Mouse (Mus musculus): ENCODE results near the gene Spns3. TPM values are rescaled to one million over a fixed set of nuclear protein-coding genes. Genes with fewer than 3 reads are reported as not detected.

Spns3 gene
- under 1 TPM in 3 of 4 experiments, not detected in 1; 0.29 to 0.38 (median 0.31) TPM for total RNA-seq (2022)

DNA sequence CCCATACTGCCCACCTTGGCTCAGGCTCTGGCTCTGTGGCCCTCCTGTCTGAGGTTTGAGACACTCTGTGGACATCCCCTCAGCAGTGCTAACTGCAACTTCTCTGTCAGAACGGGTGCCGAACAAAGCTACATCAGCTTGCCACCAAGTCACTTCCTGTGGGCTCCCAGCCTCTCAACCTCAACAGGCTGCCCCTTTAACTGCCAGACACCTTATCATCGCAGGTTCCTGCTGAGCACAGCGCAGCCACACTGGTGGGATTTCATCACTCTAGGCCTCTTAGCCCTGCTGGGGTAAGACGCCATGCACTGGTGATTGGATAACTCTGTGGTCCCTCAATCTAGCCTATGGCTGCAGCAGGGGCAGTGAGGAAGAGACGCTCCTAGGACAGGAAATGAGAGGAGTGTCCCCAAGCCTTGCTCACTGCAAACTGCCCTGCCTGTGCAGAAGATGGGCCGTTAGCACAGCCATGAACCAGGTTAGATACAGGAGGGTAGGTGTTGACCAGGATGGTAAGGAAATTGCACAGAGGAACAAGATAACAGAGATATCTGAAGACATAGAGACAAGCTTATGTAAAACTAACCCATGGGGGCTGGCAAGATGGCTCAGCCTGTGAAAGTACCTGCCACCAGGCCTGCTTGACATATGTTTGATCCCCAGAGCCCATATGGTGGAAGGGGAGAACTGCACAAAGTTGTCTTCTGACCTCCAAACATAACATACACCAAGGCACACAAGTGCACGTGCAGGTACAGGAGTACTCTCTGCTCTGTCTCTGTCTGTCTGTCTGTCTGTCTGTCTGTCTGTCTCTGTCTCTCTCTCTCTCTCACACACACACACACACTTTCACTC lies at the start of gene Spns3:
TSS of gene Spns3 (minus strand) at position 373 of the 855 bp plus-strand sequence.
- no peak for DNase-seq (ENCODE audit: low spot score in 2 of 2)

DNA sequence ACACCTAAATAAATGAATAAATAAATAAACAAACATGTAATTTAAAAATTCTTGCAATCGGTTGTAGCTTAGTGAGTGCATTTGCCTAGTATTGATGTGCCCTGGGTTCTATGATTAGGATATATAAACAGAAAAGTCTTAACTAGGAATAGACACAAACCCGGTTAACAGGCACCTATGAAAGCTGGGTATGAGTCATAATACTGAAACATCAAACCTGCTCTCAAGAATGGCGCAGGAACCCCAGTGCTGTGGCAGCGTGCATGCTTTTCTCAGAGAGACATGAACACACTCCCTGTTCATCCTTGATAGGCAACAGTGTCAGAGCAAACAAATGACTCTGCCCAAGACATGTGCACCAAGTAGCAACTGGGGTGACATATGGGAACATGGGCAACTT lies 47.5 kb upstream of the Spns3 start:
- no peak for DNase-seq (ENCODE audit: low spot score in 2 of 2)

DNA sequence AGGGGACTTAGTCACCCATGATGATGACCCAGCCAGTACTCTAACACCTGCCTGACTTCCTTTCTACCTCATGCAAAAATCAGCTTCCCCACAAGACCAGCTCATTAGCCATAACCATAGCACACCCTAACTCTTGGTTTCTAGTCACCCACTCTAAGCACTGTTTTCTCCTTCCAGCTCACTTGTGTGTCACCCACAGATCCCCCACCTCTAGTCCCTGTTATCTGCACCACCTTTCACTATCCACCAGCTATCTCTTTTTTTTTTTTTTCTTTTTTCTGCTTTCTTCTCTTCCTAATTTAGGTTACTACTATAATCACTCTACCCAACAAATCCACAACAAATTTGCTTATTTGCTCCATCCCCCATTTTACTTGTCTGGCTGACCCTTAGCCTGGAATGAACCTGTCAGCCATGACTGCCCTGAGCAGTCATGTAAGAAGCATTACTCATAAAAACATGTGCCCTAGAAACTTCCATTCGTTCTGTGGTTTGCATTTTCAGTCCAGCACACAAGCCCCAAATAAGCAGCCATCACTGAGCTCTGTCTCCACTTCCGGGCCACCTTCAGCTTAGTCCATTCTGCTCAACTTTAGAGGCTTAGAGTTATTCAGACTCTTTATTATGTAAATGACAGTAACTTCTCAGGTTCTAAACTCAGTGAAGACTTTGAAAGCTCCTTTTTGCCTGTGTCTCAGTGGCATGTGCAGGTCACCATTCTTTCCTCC lies 44.9 kb upstream of the Spns3 start:
- DNase-seq (ENCODE audit: low spot score in 2 of 2) = no peak

DNA sequence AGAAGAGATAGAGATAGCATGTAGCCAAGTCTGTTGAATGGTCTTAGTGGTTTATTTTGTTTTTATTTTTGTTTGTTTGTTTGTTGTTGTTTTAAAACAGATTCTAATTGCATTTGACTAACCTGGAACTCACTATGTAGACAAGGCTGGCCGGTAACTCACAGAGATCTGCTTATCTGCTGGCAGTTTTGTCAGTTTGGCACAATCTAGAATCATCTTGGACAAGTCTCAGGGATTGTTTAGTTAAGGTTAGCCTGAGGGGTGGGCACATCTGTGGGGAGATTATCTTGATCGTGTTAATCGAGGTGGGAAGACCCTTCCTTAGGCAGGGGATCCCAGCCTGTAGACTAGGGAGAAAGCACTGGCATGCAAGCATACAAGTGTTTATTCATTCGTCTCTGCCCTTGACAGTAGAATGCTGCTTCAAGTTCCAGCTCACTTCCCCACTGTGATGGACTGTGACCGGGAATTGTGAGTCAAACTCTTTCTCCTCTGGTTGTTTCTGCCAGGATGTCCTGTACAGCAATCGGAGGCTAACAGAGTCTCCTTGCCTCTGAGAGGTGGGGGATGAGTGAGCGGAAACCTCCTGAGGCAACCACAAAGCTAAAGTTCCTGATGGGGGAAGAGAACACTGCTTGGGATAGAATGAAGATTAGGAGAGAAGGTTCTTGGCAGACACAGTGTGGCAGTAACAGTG lies 37.4 kb upstream of the Spns3 start:
- DNase-seq (ENCODE audit: low spot score in 2 of 2) = no peak

DNA sequence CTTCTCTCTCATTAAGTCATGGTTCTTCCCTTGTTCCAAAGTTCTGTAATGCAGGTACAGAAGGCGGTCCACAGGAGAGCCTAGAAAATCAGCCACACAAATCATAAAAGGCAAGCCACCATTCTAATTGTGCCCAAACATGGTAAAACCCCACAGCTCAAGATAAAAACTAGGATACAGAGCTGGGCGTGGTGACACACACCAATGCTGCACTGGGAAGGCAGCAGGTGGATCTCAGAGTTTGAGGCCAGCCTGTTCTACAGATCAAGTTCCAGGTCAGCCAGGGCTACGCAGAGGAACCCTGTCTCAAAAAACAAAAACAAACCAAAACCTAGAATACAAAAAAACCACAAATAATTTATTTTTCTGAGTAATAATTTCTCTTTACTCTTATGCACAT lies 36.3 kb upstream of the Spns3 start:
- DNase-seq (ENCODE audit: low spot score in 2 of 2) = no peak

DNA sequence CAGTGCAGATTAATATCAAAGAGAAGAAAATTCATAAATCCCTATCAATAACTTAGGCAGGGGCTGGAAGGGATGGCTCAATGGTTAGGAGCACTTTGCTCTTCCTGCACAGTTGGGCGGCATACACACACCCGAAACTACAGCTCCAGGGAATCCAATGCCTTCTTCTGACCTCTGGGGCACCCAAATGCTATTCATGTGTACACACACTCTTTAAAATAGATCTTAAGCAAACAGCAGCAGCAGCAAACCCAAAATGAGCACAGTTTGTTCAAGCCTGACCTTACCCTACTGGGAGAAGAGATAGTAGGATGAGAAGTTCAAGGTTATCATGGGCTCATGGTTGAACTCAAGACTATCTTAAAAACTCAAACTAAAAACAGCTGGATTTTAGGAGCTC lies 32.8 kb upstream of the Spns3 start:
- DNase-seq (ENCODE audit: low spot score in 2 of 2) = peak; percentile 24 to 42

DNA sequence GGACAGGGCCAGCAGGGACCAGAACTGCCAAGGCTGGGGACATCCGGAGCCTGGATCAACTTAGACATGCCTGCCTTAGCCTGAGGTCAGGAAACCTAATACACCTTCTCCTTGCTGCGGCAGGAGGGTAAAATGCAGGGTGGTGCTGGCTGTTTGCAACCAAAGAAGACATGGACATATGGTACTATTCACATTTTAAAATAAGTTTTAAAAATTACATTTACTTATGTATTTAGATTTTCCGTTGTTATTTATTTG lies 32.1 kb upstream of the Spns3 start:
- DNase-seq (ENCODE audit: low spot score in 2 of 2) = no peak

DNA sequence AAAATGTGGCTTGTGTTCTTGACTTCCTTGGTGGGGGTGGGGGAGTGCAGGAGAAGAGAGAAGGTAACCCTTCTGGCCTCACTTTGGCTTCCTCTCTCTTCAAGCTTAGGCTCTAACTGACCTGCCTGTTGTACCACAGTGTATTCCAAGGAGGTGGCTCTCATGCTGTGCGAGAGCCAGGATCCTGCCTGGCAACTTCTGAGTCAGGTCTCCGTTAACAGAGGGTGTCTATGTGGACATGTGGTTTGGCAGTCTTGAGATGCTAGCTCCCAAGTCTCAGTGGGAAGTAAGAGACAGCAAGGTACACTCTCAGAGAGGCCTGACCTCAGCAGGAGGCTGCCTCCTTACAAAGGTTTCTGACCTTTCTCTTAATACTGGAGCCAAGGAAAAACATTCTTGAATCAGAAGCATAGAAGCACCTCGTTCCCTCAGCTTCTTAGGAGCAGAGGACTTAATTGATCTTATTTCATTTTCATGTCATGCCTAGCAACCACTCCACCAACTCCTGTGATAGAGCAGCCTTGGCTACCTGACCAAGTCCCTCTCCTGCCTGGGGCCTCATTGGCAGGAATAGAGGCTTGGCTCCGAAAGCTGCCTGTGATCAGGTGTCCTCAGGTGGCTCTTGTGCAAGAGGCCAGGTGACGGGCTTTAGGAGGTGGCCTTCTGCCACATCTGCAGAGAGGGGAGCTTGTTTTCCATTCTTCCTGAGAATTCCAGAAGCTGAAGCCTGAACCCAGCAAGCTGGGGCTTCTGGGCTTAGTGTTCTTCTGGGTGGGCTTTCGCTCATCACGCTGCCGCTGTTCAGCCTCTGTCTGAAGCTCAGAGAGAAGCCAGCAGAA lies 31.5 kb upstream of the Spns3 start:
- DNase-seq (ENCODE audit: low spot score in 2 of 2) = peak; percentile 67 to 85

DNA sequence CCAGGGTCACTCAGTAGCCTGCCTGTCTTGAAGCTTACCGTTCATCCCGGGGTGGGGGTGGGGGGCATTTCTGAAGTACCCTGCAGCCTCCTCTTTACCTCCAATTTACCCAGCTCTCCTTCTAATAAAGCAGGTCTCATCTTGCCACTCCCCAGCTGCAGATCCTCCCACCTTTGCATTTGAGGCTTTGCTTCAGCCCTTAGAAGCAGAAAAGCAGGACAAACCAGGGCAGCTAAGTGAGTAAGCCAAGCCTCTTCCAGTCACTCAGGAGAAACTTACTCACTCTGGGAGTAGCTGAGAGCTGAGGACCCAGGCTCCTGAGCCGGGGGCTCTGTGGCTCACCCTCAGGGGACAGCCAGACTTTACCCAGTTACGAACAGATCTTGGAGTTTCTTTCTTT lies 28.2 kb upstream of the Spns3 start:
- DNase-seq (ENCODE audit: low spot score in 2 of 2) = no peak

DNA sequence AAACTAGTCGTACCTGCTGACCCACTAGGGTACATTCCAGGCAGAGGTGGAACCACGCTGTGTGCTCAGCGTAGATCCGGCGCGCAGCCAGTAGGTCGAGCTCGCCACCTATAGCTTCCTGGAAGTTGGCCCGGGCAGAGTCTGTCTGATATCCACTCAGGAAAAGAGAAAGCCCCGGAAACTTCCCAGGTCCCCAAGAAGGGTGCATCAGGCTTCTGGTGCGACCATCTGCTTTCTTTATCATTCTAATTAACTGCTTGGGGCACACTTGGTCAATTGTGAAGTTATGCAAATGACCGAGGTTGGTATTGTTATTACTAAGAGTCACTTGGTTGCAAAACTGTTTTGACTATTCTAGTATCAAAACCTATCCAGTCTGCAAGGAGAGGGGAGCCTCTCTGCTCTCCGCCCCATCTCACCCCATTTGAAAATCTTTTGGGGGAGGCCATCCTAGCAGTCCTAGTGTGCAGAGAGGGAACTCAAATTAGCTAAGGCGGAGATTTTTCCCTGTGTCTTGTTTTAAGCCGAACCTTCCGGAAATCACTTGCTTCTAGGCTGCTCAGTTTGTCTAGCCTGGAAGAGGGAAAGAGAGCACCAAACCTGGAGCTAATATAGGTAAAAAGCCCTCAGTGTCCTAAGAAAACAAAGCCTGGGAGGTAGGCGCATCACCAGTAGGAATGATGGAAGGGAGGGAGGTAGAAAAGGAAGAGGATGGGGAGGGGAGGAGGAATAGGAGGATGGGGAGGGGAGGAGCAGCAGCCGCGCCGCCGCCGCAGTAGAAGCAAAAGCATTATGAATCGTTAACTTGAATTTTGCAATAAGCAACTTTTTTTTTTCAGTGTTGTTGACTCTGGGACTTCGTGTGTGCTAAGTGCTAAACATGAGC lies 26.4 kb upstream of the Spns3 start:
- no peak for DNase-seq (ENCODE audit: low spot score in 2 of 2)

DNA sequence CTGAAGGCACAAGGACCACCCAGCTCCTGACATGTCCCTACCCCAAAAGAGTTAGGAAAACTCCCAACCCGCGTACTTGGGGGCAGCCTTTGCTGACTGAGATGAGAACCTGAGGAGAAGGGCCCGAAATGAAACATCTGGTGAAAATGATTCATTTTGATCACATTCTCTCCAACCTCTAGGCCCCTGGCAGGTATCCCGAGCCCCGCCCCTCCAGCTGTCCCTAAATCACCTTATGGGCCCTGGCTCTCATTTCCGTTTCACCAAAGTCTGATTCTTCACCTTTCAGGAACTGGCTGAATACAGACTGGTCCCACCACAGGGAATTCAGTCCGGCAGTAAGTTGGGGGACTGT lies 25.8 kb upstream of the Spns3 start:
- no peak for DNase-seq (ENCODE audit: low spot score in 2 of 2)

DNA sequence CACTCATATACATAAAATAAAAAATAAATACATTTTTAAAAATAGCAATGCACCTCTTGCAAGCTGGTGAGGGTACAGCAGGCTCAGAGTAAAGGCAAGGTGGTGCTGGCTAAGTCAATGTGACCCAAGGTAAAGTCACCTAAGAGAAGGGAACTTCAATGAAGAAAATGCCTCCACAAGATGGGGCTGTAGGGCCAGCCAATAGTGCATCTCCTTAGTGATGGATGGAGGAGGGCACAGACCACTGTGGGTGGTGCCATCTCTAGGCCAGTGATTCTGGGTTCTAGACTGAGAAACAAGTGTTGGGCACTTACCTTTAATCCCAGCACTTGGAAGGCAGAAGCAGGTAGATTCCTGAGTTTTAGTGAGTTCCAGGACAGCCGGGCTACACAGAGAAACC lies 23.5 kb upstream of the Spns3 start:
- no peak for DNase-seq (ENCODE audit: low spot score in 2 of 2)

DNA sequence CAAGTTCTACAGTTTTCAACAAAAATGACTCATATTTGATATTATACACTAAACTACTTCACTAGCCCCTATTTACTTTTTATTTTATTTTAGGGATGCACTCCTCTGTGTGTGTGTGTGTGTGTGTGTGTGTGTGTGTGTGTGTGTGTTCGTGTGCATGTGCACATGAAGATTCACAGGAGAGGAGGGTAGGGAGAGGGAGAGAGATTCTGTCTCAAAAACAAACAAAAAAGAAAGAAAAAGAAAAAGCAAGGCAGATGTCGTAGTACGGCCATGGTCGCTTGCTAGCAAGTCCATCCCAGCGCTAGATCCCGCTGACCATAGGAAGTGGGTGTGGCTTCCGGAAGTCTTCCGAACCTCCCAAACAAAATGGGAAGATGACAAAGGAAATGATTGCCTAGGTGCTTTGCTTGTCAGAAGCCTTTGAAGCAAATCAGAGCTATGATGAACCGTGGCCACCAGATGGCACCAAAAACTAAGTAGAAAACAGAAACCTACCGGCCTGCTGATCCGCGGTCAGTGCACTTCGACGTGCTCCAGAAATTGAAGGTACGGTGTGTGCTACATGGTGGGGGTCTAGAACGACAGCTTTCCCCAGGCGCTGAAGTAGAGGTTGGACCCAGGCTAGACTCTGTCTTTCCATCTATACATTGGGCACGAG lies 20.1 kb upstream of the Spns3 start:
- peak; percentile 61 to 74 for DNase-seq (ENCODE audit: low spot score in 2 of 2)

DNA sequence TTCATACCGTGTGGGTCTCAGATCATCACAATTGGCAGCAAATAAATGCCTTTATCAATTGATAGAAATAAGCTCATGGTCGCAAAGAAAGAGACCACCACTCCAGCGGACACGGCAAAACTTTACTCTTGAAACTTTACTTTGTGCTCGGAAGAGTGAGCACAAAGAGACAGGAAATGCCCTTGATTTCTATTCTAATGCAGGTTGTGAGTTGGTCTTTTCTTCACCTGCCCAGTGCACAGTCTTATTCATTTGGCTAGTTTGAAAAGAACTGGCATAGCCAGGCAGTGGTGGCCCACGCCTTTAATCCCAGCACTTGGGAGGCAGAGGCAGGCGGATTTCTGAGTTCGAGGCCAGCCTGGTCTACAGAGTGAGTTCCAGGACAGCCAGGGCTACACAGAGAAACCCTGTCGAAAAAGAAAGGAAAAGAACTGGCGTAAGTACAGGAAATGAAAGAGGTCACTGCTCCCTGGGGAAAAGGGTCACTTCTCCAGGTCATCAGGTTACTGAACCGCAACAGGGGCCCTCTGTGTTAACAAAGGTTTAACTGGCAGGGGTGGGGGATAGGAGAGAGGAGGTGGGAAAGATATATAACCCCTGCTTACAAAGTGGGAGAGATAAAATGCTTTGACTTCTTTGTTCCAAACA lies 19.5 kb upstream of the Spns3 start:
- DNase-seq (ENCODE audit: low spot score in 2 of 2) = no peak

DNA sequence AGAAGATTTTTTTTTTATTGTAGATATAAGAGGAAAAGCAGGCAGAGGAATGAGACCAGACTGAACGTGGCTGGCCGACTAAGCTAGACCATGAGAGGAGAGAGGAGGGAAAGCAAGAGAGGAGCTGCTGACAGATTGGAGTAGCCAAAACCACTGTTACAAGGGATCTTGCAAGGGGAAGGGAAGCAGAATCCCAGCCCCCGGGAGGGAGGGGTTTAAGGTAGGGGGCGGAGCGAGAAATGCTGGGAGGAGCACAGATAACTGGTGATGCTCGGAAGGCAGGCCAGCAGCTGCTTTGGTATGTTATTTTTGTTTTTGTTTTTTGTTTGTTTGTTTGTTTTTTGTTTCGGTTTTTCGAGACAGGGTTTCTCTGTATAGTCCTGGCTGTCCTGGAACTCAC lies 18.7 kb upstream of the Spns3 start:
- DNase-seq (ENCODE audit: low spot score in 2 of 2) = no peak

DNA sequence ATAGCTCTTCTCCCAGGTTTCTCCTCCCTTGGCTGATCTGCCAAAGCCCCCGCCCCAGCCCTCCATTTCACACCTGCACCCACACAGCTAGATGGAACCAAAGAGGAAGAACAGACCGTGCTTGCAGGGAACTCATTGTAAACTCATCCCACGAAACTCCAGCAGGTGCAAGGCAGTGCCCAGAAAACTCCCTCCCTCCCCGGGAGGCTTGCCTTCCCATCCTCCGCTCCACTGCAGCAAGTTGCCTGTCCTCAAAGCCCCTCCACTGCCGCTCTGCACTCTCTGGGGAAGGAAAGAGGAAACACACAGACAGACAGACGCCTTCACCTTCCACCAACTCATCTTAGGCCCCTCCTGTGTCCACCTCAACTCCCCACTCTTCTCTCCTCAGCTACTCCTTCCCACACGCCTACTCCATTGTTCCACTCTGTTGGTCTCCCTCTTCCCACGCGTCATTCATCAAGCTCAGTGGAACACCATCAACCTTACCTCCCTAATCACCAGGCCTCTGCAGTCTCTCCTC lies 16.6 kb upstream of the Spns3 start:
- no peak for DNase-seq (ENCODE audit: low spot score in 2 of 2)

DNA sequence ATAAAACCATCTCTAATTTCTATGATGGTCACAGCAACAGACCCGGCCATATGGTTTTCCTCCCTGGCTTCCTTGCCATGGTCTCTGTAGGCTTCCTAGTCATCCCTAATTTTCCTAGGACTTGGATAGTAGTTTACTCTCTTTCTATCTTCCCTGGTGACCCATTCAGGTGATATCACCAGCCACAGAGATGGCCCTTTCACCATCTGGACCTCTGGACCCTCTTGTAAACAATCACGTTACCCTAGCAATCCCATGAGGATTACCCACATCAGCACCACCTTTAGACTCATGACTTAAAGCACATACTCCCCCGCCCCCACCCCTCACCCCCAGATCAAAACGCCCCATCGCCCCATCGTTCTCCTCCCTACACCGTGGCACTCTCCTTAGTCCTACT lies 16.0 kb upstream of the Spns3 start:
- DNase-seq (ENCODE audit: low spot score in 2 of 2) = no peak

DNA sequence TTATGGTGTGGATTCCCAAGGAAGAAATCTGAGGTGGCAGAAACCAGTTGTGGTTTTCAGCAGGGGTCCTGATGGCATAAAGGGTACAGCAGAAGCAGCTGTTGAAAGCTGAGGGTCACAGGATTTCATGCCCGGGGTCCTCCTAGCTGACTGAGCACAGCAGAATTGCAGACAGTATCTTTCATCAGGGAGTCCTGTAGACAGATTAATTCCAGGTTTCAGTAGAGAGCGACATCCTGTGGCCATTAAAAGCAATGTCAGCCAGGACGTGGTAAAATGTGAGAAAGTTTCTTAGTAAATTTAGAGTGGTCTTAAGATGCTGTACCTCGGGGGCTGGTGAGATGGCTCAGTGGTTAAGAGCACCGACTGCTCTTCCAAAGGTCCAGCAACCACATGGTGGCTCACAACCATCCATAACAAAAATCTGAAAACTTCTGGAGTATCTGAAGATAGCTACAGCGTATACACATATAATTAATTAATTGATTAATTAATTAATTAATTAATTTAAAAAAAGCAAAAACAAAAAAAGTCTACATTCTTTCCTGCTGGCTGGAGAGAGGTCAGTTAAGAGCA lies 14.0 kb upstream of the Spns3 start:
- no peak for DNase-seq (ENCODE audit: low spot score in 2 of 2)

DNA sequence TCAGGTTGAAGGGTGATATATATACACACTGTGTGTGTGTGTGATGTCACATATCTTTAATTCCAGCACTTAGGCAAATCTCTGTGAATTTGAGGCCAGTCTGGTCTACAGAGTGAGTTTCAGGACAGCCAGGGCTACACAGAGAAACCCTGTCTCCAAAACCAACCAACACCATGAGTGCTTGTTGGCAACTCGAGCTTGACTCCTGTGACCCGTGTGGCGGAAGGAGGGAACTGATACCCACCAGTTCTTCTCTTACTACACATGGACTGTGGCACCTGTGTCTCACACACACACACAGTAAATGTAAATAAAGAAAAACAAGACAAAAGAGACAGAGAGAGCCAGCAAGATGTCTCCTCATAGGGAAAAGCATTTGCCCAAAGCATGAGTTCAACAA lies 10.4 kb upstream of the Spns3 start:
- DNase-seq (ENCODE audit: low spot score in 2 of 2) = no peak
